Mouse (Mus musculus): Measurements from ENCODE around the gene Rxfp2. TPM values are rescaled to one million over a fixed set of nuclear protein-coding genes. Genes with fewer than 3 reads are reported as not detected.

Gene Rxfp2
- total and polyA plus RNA-seq, 2 experiments: not detected

- TF ChIP-seq POLR2A (IDR thresholded peaks at IDR 0.05; ENCODE audit: extremely low read depth, insufficient read depth, low read length) (no peak), CTCF (IDR thresholded peaks at IDR 0.05; ENCODE audit: low read depth, low read length) (no peak)
- WGBS: 69% methylated on average over 4 of the region's 4 CpGs
- Histone ChIP-seq H3K79me2 (ENCODE audit: control insufficient read depth, insufficient read depth, low read length) (no peaks in the 10 kb centered on the region), H3K4me1 (ENCODE audit: control insufficient read depth, insufficient read depth, low read length) (no peaks in the 10 kb centered on the region), H3K36me3 (ENCODE audit: control insufficient read depth, insufficient read depth, low read length) (no peaks in the 10 kb centered on the region), H3K9ac (ENCODE audit: low read depth, low read length) (no peak overlapping the region), H3K27me3 (ENCODE audit: control insufficient read depth, insufficient read depth, low read length) (no peaks in the 10 kb centered on the region), H3K4me3 (ENCODE audit: insufficient read depth, low read depth, low read length) (no peak overlapping the region), H3K27ac (replicated peaks; ENCODE audit: insufficient read depth, low read depth, low read length) (no peak overlapping the region)
- no peak for DNase-seq (ENCODE audit: extremely low read depth, low read depth, low spot score)
Measured at GRCm38 (mm10) chr5:150021805-150022204, 3.3 kb downstream of the Rxfp2 start.

- no peak for TF ChIP-seq CTCF (IDR thresholded peaks at IDR 0.05; ENCODE audit: low read depth, low read length)
- no peak for TF ChIP-seq POLR2A (IDR thresholded peaks at IDR 0.05; ENCODE audit: extremely low read depth, insufficient read depth, low read length)
- no peak overlapping the region for H3K9ac ChIP-seq (ENCODE audit: low read depth, low read length)
- WGBS: 82% methylated on average over 18 of the region's 18 CpGs
Measured at GRCm38 (mm10) chr5:150022556-150022955, 4.1 kb downstream of the Rxfp2 start.

GRCm38 (mm10) chr5:150023476-150023875, 5.0 kb downstream of the Rxfp2 start:
- no peak for DNase-seq (ENCODE audit: extremely low read depth, low read depth, low spot score)
- no peak for TF ChIP-seq POLR2A (IDR thresholded peaks at IDR 0.05; ENCODE audit: extremely low read depth, insufficient read depth, low read length)
- 0 out of 2 replicates have a peak, but pooled peaks have one; percentile 4 for TF ChIP-seq CTCF (IDR thresholded peaks at IDR 0.05; ENCODE audit: low read depth, low read length)

More at GRCm38 (mm10) chr5:150022556-150022955, 4.1 kb downstream of the Rxfp2 start:
- Histone ChIP-seq H3K79me2 (ENCODE audit: control insufficient read depth, insufficient read depth, low read length) (no peaks in the 10 kb centered on the region), H3K4me3 (ENCODE audit: insufficient read depth, low read depth, low read length) (no peak overlapping the region), H3K27ac (replicated peaks; ENCODE audit: insufficient read depth, low read depth, low read length) (no peak overlapping the region), H3K36me3 (ENCODE audit: control insufficient read depth, insufficient read depth, low read length) (no peaks in the 10 kb centered on the region), H3K27me3 (ENCODE audit: control insufficient read depth, insufficient read depth, low read length) (no peaks in the 10 kb centered on the region), H3K4me1 (ENCODE audit: control insufficient read depth, insufficient read depth, low read length) (no peaks in the 10 kb centered on the region)
- DNase-seq (ENCODE audit: extremely low read depth, low read depth, low spot score): no peak

DNA sequence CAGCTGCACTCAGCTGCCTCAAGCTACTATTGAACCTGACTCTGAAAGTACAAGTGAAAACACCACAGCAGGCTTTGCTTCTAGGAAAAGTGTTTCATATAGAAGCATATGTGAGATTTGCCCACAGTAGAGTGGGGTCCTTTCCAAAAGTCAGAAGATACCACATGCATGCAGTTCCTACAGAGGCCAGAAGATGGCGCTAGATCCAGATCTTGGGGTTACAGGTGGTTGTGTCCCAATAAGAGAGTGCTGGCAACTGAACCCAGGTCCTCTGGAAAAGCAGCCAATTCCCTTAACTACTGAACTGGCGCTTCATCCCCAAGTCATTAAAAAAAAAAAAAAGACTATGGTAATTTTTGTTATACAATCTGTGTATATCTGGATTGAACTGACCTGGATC, 5.7 kb downstream of the Rxfp2 start:
- no peak overlapping the region for H3K27ac ChIP-seq (replicated peaks; ENCODE audit: insufficient read depth, low read depth, low read length)
- H3K9ac ChIP-seq (ENCODE audit: low read depth, low read length): no peak overlapping the region
- H3K4me3 ChIP-seq (ENCODE audit: insufficient read depth, low read depth, low read length): no peak overlapping the region
- no peaks in the 10 kb centered on the region for H3K4me1 ChIP-seq (ENCODE audit: control insufficient read depth, insufficient read depth, low read length)
- TF ChIP-seq POLR2A (IDR thresholded peaks at IDR 0.05; ENCODE audit: extremely low read depth, insufficient read depth, low read length) (no peak), CTCF (IDR thresholded peaks at IDR 0.05; ENCODE audit: low read depth, low read length) (peak; percentile 18; the same call in 1 of the 2 replicates)
- no peak for DNase-seq (ENCODE audit: extremely low read depth, low read depth, low spot score)
- no peaks in the 10 kb centered on the region for H3K27me3 ChIP-seq (ENCODE audit: control insufficient read depth, insufficient read depth, low read length)
- WGBS: 78% methylated on average over 2 of the region's 2 CpGs
- H3K36me3 ChIP-seq (ENCODE audit: control insufficient read depth, insufficient read depth, low read length): no peaks in the 10 kb centered on the region
- H3K79me2 ChIP-seq (ENCODE audit: control insufficient read depth, insufficient read depth, low read length): no peaks in the 10 kb centered on the region

More at GRCm38 (mm10) chr5:150023476-150023875, 5.0 kb downstream of the Rxfp2 start:
- H3K4me3 ChIP-seq (ENCODE audit: insufficient read depth, low read depth, low read length): no peak overlapping the region
- 89% methylated on average over 6 of the region's 6 CpGs for WGBS
- no peaks in the 10 kb centered on the region for H3K79me2 ChIP-seq (ENCODE audit: control insufficient read depth, insufficient read depth, low read length)
- H3K27me3 ChIP-seq (ENCODE audit: control insufficient read depth, insufficient read depth, low read length): no peaks in the 10 kb centered on the region
- no peaks in the 10 kb centered on the region for H3K4me1 ChIP-seq (ENCODE audit: control insufficient read depth, insufficient read depth, low read length)
- H3K36me3 ChIP-seq (ENCODE audit: control insufficient read depth, insufficient read depth, low read length): no peaks in the 10 kb centered on the region
- no peak overlapping the region for H3K27ac ChIP-seq (replicated peaks; ENCODE audit: insufficient read depth, low read depth, low read length)
- no peak overlapping the region for H3K9ac ChIP-seq (ENCODE audit: low read depth, low read length)

DNA sequence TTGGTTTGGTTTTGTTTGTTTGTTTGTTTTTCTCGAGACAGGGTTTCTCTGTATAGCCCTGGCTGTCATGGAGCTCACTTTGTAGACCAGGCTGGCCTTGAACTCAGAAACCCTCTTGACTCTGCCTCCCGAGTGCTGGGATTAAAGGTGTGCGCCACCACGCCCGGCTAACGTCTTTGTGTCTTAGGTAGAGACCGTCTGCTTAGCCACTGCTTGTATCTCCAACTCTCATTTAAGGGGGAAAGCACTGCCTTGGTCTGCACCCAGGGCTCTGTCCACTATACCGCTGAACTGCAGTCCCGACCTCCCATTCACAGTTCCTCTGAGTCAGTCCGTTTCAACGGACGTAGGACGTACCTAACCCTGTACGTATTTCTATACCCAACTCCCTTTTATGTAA, 6.4 kb downstream of the Rxfp2 start:
- Histone ChIP-seq H3K36me3 (ENCODE audit: control insufficient read depth, insufficient read depth, low read length) (no peaks in the 10 kb centered on the region), H3K27ac (replicated peaks; ENCODE audit: insufficient read depth, low read depth, low read length) (no peak overlapping the region), H3K79me2 (ENCODE audit: control insufficient read depth, insufficient read depth, low read length) (no peaks in the 10 kb centered on the region), H3K27me3 (ENCODE audit: control insufficient read depth, insufficient read depth, low read length) (no peaks in the 10 kb centered on the region), H3K4me3 (ENCODE audit: insufficient read depth, low read depth, low read length) (no peak overlapping the region), H3K9ac (ENCODE audit: low read depth, low read length) (no peak overlapping the region), H3K4me1 (ENCODE audit: control insufficient read depth, insufficient read depth, low read length) (no peaks in the 10 kb centered on the region)
- TF ChIP-seq CTCF (IDR thresholded peaks at IDR 0.05; ENCODE audit: low read depth, low read length) (no peak), POLR2A (IDR thresholded peaks at IDR 0.05; ENCODE audit: extremely low read depth, insufficient read depth, low read length) (no peak)
- 94% methylated on average over 14 of the region's 14 CpGs for WGBS
- no peak for DNase-seq (ENCODE audit: extremely low read depth, low read depth, low spot score)

DNA sequence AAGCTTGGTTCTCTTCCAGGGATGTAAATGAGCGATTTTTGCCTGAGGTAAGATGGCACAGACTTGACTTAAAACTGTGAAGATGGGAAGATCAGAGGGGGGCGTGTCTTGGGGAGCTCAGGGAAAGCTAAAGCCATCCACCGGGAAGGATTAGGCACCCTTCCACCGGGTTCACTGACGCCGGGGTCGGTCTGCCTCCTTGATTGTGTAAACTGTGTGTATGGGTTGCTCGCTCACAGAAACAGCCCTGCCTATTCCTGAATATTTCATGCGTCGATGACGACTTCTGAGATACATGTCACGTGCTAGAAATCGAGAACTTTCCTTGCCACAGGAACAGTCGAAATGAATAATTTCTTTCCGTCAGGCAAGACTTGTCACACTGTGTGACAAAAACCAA, 6.9 kb downstream of the Rxfp2 start:
- DNase-seq (ENCODE audit: extremely low read depth, low read depth, low spot score): no peak
- H3K36me3 ChIP-seq (ENCODE audit: control insufficient read depth, insufficient read depth, low read length): no peaks in the 10 kb centered on the region
- no peaks in the 10 kb centered on the region for H3K79me2 ChIP-seq (ENCODE audit: control insufficient read depth, insufficient read depth, low read length)
- H3K4me1 ChIP-seq (ENCODE audit: control insufficient read depth, insufficient read depth, low read length): no peaks in the 10 kb centered on the region
- H3K27ac ChIP-seq (replicated peaks; ENCODE audit: insufficient read depth, low read depth, low read length): no peak overlapping the region
- TF ChIP-seq CTCF (IDR thresholded peaks at IDR 0.05; ENCODE audit: low read depth, low read length) (no peak), POLR2A (IDR thresholded peaks at IDR 0.05; ENCODE audit: extremely low read depth, insufficient read depth, low read length) (no peak)
- H3K4me3 ChIP-seq (ENCODE audit: insufficient read depth, low read depth, low read length): no peak overlapping the region
- 93% methylated on average over 15 of the region's 15 CpGs for WGBS
- no peak overlapping the region for H3K9ac ChIP-seq (ENCODE audit: low read depth, low read length)
- H3K27me3 ChIP-seq (ENCODE audit: control insufficient read depth, insufficient read depth, low read length): no peaks in the 10 kb centered on the region
